Mouse (Mus musculus): Measurements from ENCODE around the gene Gm11114.

Gene Gm11114

GRCm38 (mm10) chr9:85312473-85312872 is at the start of gene Gm11114:
Gm11114 (plus strand) TSS chr9:85312773.
- TF ChIP-seq GATA4 (IDR thresholded peaks at IDR 0.05; ENCODE audit: insufficient replicate concordance, low read length): no peak

- TF ChIP-seq GATA4 (IDR thresholded peaks at IDR 0.05; ENCODE audit: insufficient replicate concordance, low read length): no peak
Measured at GRCm38 (mm10) chr9:85266847-85267246, 45.7 kb upstream of the Gm11114 start.

- TF ChIP-seq GATA4 (IDR thresholded peaks at IDR 0.05; ENCODE audit: insufficient replicate concordance, low read length): no peak
Measured at GRCm38 (mm10) chr9:85274114-85274513, 38.5 kb upstream of the Gm11114 start.

- no peak for TF ChIP-seq GATA4 (IDR thresholded peaks at IDR 0.05; ENCODE audit: insufficient replicate concordance, low read length)
Measured at GRCm38 (mm10) chr9:85302849-85303248, 9.7 kb upstream of the Gm11114 start.

GRCm38 (mm10) chr9:85303378-85303777 is 9.2 kb upstream of the Gm11114 start:
- no peak for TF ChIP-seq GATA4 (IDR thresholded peaks at IDR 0.05; ENCODE audit: insufficient replicate concordance, low read length)

- TF ChIP-seq GATA4 (IDR thresholded peaks at IDR 0.05; ENCODE audit: insufficient replicate concordance, low read length): no peak
Measured at GRCm38 (mm10) chr9:85316122-85316521, 3.5 kb downstream of the Gm11114 start.

GRCm38 (mm10) chr9:85320167-85320951 is 7.8 kb downstream of the Gm11114 start:
- TF ChIP-seq GATA4 (IDR thresholded peaks at IDR 0.05; ENCODE audit: insufficient replicate concordance, low read length): no peak

- no peak for TF ChIP-seq GATA4 (IDR thresholded peaks at IDR 0.05; ENCODE audit: insufficient replicate concordance, low read length)
Measured at GRCm38 (mm10) chr9:85324158-85324875, 11.7 kb downstream of the Gm11114 start.

- peak; percentile 34; the same call in 1 of the 2 replicates for TF ChIP-seq GATA4 (IDR thresholded peaks at IDR 0.05; ENCODE audit: insufficient replicate concordance, low read length)
Measured at GRCm38 (mm10) chr9:85325201-85325868, 12.8 kb downstream of the Gm11114 start.

GRCm38 (mm10) chr9:85326292-85327241 is 14.0 kb downstream of the Gm11114 start:
- TF ChIP-seq GATA4 (IDR thresholded peaks at IDR 0.05; ENCODE audit: insufficient replicate concordance, low read length): no peak

- no peak for TF ChIP-seq GATA4 (IDR thresholded peaks at IDR 0.05; ENCODE audit: insufficient replicate concordance, low read length)
Measured at GRCm38 (mm10) chr9:85327242-85328211, 15.0 kb downstream of the Gm11114 start, which contains the start of gene Tent5a. Tent5a (minus strand) TSS chr9:85327348.

GRCm38 (mm10) chr9:85328259-85328658 is 15.7 kb downstream of the Gm11114 start:
- no peak for TF ChIP-seq GATA4 (IDR thresholded peaks at IDR 0.05; ENCODE audit: insufficient replicate concordance, low read length)

- TF ChIP-seq GATA4 (IDR thresholded peaks at IDR 0.05; ENCODE audit: insufficient replicate concordance, low read length): no peak
Measured at GRCm38 (mm10) chr9:85331521-85331920, 18.9 kb downstream of the Gm11114 start.

All from liver, adult (tissue).